Mouse (Mus musculus) C2C12 (cell line): ENCODE measurements around the gene Aak1. TPM values are rescaled to one million over a fixed set of nuclear protein-coding genes. Genes with fewer than 3 reads are reported as not detected.

Source experiments
- H3K27me3 ChIP-seq: one replicate; pipeline ENCODE4 v1.6.1; 2011; ENCODE audit not compliant: control insufficient read depth, insufficient read depth, insufficient read length
- H3K36me3 ChIP-seq: one replicate; pipeline ENCODE4 v1.6.1; 2011; ENCODE audit not compliant: control insufficient read depth, insufficient read depth
- H3K4me3 ChIP-seq: one replicate; pipeline ENCODE4 v1.5.1; 2011; ENCODE audit warnings: mild to moderate bottlenecking, control low read depth; ENCODE audit not compliant: poor library complexity, insufficient read depth, severe bottlenecking
- H3K79me2 ChIP-seq: one replicate; pipeline ENCODE4 v1.6.1; 2011; ENCODE audit not compliant: control insufficient read depth, insufficient read depth
- H3K79me3 ChIP-seq: one replicate; pipeline ENCODE4 v1.6.1; 2011; ENCODE audit warnings: low read depth, control low read depth
- H3ac ChIP-seq: one replicate; pipeline ENCODE3; 2011; ENCODE audit warnings: low read depth; ENCODE audit not compliant: control insufficient read depth, insufficient read length
- CEBPB ChIP-seq: IDR thresholded peaks from one replicate; pipeline ENCODE4 v1.6.1; 2011; ENCODE audit warnings: low read depth, mild to moderate bottlenecking, control low read depth, moderate library complexity
- CTCF ChIP-seq: IDR thresholded peaks from one replicate; pipeline ENCODE4 v1.5.1; 2011; ENCODE audit not compliant: control insufficient read depth, insufficient read depth, insufficient read length
- FOSL1 ChIP-seq: IDR thresholded peaks from one replicate; pipeline ENCODE4 v1.8.0; 2011; ENCODE audit warnings: mild to moderate bottlenecking, low read length; ENCODE audit not compliant: poor library complexity, insufficient read depth, severe bottlenecking
- MAX ChIP-seq: IDR thresholded peaks from one replicate; pipeline ENCODE4 v1.6.1; 2011; ENCODE audit warnings: mild to moderate bottlenecking, control low read depth
- MYOD1 ChIP-seq: IDR thresholded peaks from one replicate; pipeline ENCODE4 v1.6.1; 2011; ENCODE audit warnings: low read depth; ENCODE audit not compliant: control insufficient read depth, insufficient read length
- MYOG ChIP-seq: IDR thresholded peaks from one replicate; pipeline ENCODE4 v1.6.1; 2011; ENCODE audit not compliant: control insufficient read depth, insufficient read length; ENCODE audit errors: extremely low read depth
- USF1 ChIP-seq: IDR thresholded peaks from one replicate; pipeline ENCODE4 v1.6.1; 2011; ENCODE audit warnings: low read depth, mild to moderate bottlenecking, control low read depth, moderate library complexity
- polyA plus RNA-seq: library from polyadenylated mRNA; unstranded; fragments of >200 nt; fragmentation: generic; extraction: Trizol; gene quantifications from one replicate; pipeline ENCODE4 v1.2.1, GENCODE M21; 2012; ENCODE audit warnings: missing spikeins

The Aak1 gene
- polyA plus RNA-seq, 1 experiment: 12.8 TPM

GRCm38 (mm10) chr6:86978156-86978908 lies 129.0 kb downstream of the Aak1 start:
- Histone ChIP-seq H3K36me3 (peaks cover 3% of the 10 kb centered on the region), H3K79me2 (no peaks in the 10 kb centered on the region), H3K27me3 (no peaks in the 10 kb centered on the region), H3K79me3 (no peaks in the 10 kb centered on the region), H3K4me3 (no peak overlapping the region), H3ac (no peak overlapping the region)
- no peak for TF ChIP-seq MYOD1
- TF ChIP-seq CEBPB: no peak
- no peak for TF ChIP-seq USF1
- no peak for TF ChIP-seq FOSL1
- TF ChIP-seq MYOG: no peak
- no peak for TF ChIP-seq CTCF

DNA sequence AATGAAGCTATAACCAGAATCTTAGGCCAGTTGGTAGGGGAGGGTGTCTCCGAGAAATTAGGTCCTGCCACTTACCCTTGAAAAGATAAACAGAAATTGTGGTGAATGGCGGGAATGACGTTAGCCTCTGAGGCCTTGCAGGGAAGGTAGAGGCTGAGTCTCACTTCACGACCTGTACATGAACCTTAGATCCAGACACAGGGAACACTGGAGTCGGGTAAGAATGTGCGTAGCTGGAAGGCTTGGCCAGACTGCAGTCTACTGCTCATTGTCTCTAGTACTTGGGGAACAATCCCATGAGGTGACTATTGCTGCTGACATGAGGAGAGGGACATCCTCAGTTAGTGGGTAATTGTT lies 129.6 kb downstream of the Aak1 start:
- Histone ChIP-seq H3K27me3 (no peaks in the 10 kb centered on the region), H3K79me2 (no peaks in the 10 kb centered on the region), H3K79me3 (no peaks in the 10 kb centered on the region), H3K36me3 (no peaks in the 10 kb centered on the region), H3ac (no peak overlapping the region), H3K4me3 (no peak overlapping the region)
- TF ChIP-seq CEBPB: no peak
- TF ChIP-seq MAX: no peak
- no peak for TF ChIP-seq CTCF
- no peak for TF ChIP-seq USF1
- no peak for TF ChIP-seq MYOG
- no peak for TF ChIP-seq MYOD1
- no peak for TF ChIP-seq FOSL1

GRCm38 (mm10) chr6:86981206-86981605 lies 131.9 kb downstream of the Aak1 start:
- H3K79me2 ChIP-seq: no peaks in the 10 kb centered on the region
- no peaks in the 10 kb centered on the region for H3K27me3 ChIP-seq
- no peaks in the 10 kb centered on the region for H3K79me3 ChIP-seq
- peaks cover 4% of the 10 kb centered on the region for H3K36me3 ChIP-seq
- no peak overlapping the region for H3K4me3 ChIP-seq
- H3ac ChIP-seq: no peak overlapping the region
- TF ChIP-seq FOSL1: no peak

GRCm38 (mm10) chr6:86985314-86986106 lies 136.2 kb downstream of the Aak1 start:
- Histone ChIP-seq H3K4me3 (no peak overlapping the region), H3K79me2 (no peaks in the 10 kb centered on the region), H3K36me3 (peaks cover 4% of the 10 kb centered on the region), H3K27me3 (no peaks in the 10 kb centered on the region), H3K79me3 (no peaks in the 10 kb centered on the region), H3ac (no peak overlapping the region)
- TF ChIP-seq FOSL1 (no peak), CEBPB (no peak), MYOD1 (no peak), CTCF (no peak), USF1 (no peak), MAX (no peak), MYOG (no peak)

GRCm38 (mm10) chr6:86989576-86989975 lies 140.3 kb downstream of the Aak1 start:
- Histone ChIP-seq H3K4me3 (no peak overlapping the region), H3ac (no peak overlapping the region), H3K79me3 (no peaks in the 10 kb centered on the region), H3K36me3 (peaks cover 4% of the 10 kb centered on the region), H3K27me3 (no peaks in the 10 kb centered on the region), H3K79me2 (no peaks in the 10 kb centered on the region)
- TF ChIP-seq CEBPB: no peak
- TF ChIP-seq USF1: no peak
- no peak for TF ChIP-seq CTCF
- TF ChIP-seq MAX: no peak
- TF ChIP-seq MYOG: no peak
- no peak for TF ChIP-seq MYOD1
- TF ChIP-seq FOSL1: no peak
